Mouse (Mus musculus) testis, adult 10 weeks (tissue): ENCODE data around the gene Akain1. TPM values are rescaled to one million over a fixed set of nuclear protein-coding genes. Genes with fewer than 3 reads are reported as not detected.

Experiments
- polyA plus RNA-seq: library from polyadenylated mRNA; stranded (reverse); fragments of 350-450 nt; fragmentation: Illumina TruSeq; extraction: RNeasy Lipid Tissue Mini Kit (QIAGEN cat#74804); gene quantifications from one replicate; pipeline ENCODE4 v1.2.3, GENCODE M21; 2014; ENCODE audit warnings: low read depth, low replicate concordance

Gene Akain1
- polyA plus RNA-seq, result 0.14 TPM

DNA sequence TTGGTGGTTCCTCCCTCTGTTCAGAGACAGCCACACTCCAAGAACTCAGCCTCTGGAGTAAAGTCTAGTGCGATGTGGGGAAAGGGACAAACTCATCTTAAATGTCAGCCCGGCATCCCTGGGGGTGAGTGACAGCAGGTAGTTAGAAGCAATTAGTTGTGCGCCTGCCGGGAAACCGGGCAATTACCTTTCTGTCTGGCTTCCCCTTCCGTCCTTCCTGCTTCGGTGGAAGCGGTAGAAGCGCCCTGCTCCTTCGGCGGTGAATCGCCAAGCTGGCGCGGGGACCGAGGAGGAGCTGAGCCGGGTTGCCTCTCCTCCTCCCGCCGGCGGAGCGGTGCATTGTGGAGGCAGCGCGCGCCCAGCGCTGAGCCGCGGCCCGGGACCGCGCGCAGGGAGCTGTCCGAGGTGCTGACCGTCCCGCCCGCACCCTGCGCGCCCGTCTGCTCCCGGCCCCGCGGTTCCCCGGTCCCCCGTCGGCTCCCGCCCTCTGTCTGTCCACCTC is at the start of gene Akain1:
TSS of gene Akain1 (plus strand) at position 337 of the 502 bp plus-strand sequence.

Other genes with a start within 250 kb of the Akain1 start
- gene Zbtb14, start 56.3 kb upstream of the Akain1 start, polyA plus RNA-seq, result 3.1 TPM